Mouse (Mus musculus): Measurements from ENCODE around the gene Gjc1.

DNA sequence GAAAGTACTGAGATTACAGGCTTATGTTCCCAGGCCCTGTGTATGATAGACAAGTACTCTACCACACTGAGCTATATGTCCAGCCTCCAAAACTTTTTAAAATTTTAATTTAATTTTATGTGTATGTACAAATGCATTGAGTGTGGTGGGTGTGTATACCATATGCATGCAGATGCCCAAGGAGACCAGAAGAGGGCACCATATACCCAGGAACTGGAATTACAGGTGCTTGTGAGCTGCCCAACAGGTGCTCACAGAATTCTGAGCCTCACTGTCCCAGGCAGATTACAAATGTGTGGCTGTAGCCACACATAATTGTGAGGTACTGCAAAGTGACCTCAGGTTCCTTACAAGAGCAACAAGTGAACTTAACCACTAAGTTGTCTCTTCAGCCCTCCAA is 34.3 kb upstream of the Gjc1 start:
- TF ChIP-seq CTCF (IDR thresholded peaks at IDR 0.05; ENCODE audit: extremely low read depth, insufficient read depth, insufficient read length, insufficient replicate concordance) (no peak), POLR2A (IDR thresholded peaks at IDR 0.05; ENCODE audit: low read depth, low read length) (no peak)
